Mouse (Mus musculus): ENCODE results near the gene Opcml. TPM values are rescaled to one million over a fixed set of nuclear protein-coding genes. Genes with fewer than 3 reads are reported as not detected.

Opcml gene
- total RNA-seq, 1 experiment: 0.49 TPM

- Histone ChIP-seq H3K4me1 (ENCODE audit: control insufficient read depth in 2 of 2, insufficient read depth in 2 of 2, low read length in 2 of 2, poor library complexity in 1 of 2) (no peaks in the 10 kb centered on the region), H3K4me3 (ENCODE audit: insufficient read depth in 1 of 2, low read depth in 1 of 2, low read length in 2 of 2, poor library complexity in 1 of 2, severe bottlenecking in 1 of 2) (no peak overlapping the region), H3K27ac (ENCODE audit: insufficient read depth, low read depth, low read length, poor library complexity, severe bottlenecking) (no peak overlapping the region), H3K36me3 (ENCODE audit: control insufficient read depth, insufficient read depth, low read length, poor library complexity, severe bottlenecking) (no peaks in the 10 kb centered on the region), H3K9me3 (ENCODE audit: control insufficient read depth, insufficient read depth, low read depth, low read length) (no peaks in the 10 kb centered on the region), H3K9ac (ENCODE audit: insufficient read depth, low read depth, low read length, poor library complexity, severe bottlenecking) (no peak overlapping the region)
- in situ Hi-C loops (cut with MboI; ENCODE audit: low sequenced_read_pairs in 2 of 2, unreplicated experiment in 2 of 2): no loop called here
- no peak for DNase-seq (ENCODE audit: low read depth, low spot score)
- TF ChIP-seq ZC3H11A (IDR thresholded peaks at IDR 0.05; ENCODE audit: borderline replicate concordance, low read depth, low read length) (no peak), HCFC1 (IDR thresholded peaks at IDR 0.05; ENCODE audit: borderline replicate concordance, insufficient read depth, low read length) (no peak), CHD2 (IDR thresholded peaks at IDR 0.05; ENCODE audit: low read depth, low read length) (no peak), ZNF384 (IDR thresholded peaks at IDR 0.05; ENCODE audit: low read depth, low read length) (no peak), MAFK (IDR thresholded peaks at IDR 0.05; ENCODE audit: insufficient read depth, low read depth, low read length) (no peak)
These were observed 709.5 kb downstream of the Opcml start for GRCm38 (mm10) chr9:28499841-28500794.

- no peaks in the 10 kb centered on the region for H3K36me3 ChIP-seq (ENCODE audit: control insufficient read depth, insufficient read depth, low read length, poor library complexity, severe bottlenecking)
- no peak overlapping the region for H3K27ac ChIP-seq (ENCODE audit: insufficient read depth, low read depth, low read length, poor library complexity, severe bottlenecking)
- no peak for TF ChIP-seq CHD2 (IDR thresholded peaks at IDR 0.05; ENCODE audit: low read depth, low read length)
- TF ChIP-seq ZNF384 (IDR thresholded peaks at IDR 0.05; ENCODE audit: low read depth, low read length): no peak
- no peak for DNase-seq (ENCODE audit: low read depth, low spot score)
- in situ Hi-C loops (cut with MboI; ENCODE audit: low sequenced_read_pairs in 2 of 2, unreplicated experiment in 2 of 2): no loop called here
- H3K9me3 ChIP-seq (ENCODE audit: control insufficient read depth, insufficient read depth, low read depth, low read length): no peaks in the 10 kb centered on the region
- no peak overlapping the region for H3K9ac ChIP-seq (ENCODE audit: insufficient read depth, low read depth, low read length, poor library complexity, severe bottlenecking)
- H3K4me3 ChIP-seq (ENCODE audit: insufficient read depth in 1 of 2, low read depth in 1 of 2, low read length in 2 of 2, poor library complexity in 1 of 2, severe bottlenecking in 1 of 2): no peak overlapping the region
- H3K4me1 ChIP-seq (ENCODE audit: control insufficient read depth in 2 of 2, insufficient read depth in 2 of 2, low read length in 2 of 2, poor library complexity in 1 of 2): no peaks in the 10 kb centered on the region
These were observed 723.3 kb downstream of the Opcml start for GRCm38 (mm10) chr9:28513905-28514304.

- no peaks in the 10 kb centered on the region for H3K36me3 ChIP-seq (ENCODE audit: control insufficient read depth, insufficient read depth, low read length, poor library complexity, severe bottlenecking)
- no peak overlapping the region for H3K9ac ChIP-seq (ENCODE audit: insufficient read depth, low read depth, low read length, poor library complexity, severe bottlenecking)
- H3K27ac ChIP-seq (ENCODE audit: insufficient read depth, low read depth, low read length, poor library complexity, severe bottlenecking): no peak overlapping the region
- H3K9me3 ChIP-seq (ENCODE audit: control insufficient read depth, insufficient read depth, low read depth, low read length): no peaks in the 10 kb centered on the region
- H3K4me1 ChIP-seq (ENCODE audit: control insufficient read depth in 2 of 2, insufficient read depth in 2 of 2, low read length in 2 of 2, poor library complexity in 1 of 2): peaks cover 0 to 2% of the 10 kb centered on the region in 2 experiments; a peak in 1 of 4 replicates
- H3K4me3 ChIP-seq (ENCODE audit: insufficient read depth in 1 of 2, low read depth in 1 of 2, low read length in 2 of 2, poor library complexity in 1 of 2, severe bottlenecking in 1 of 2): no peak overlapping the region
- DNase-seq (ENCODE audit: low read depth, low spot score): no peak
- in situ Hi-C loops (cut with MboI; ENCODE audit: low sequenced_read_pairs in 2 of 2, unreplicated experiment in 2 of 2): no loop called here
- TF ChIP-seq ZNF384 (IDR thresholded peaks at IDR 0.05; ENCODE audit: low read depth, low read length): no peak
- TF ChIP-seq MAFK (IDR thresholded peaks at IDR 0.05; ENCODE audit: insufficient read depth, low read depth, low read length): no peak
- no peak for TF ChIP-seq HCFC1 (IDR thresholded peaks at IDR 0.05; ENCODE audit: borderline replicate concordance, insufficient read depth, low read length)
- TF ChIP-seq CHD2 (IDR thresholded peaks at IDR 0.05; ENCODE audit: low read depth, low read length): no peak
- TF ChIP-seq ZC3H11A (IDR thresholded peaks at IDR 0.05; ENCODE audit: borderline replicate concordance, low read depth, low read length): no peak
These were observed 742.6 kb downstream of the Opcml start for GRCm38 (mm10) chr9:28533191-28533590.

GRCm38 (mm10) chr9:28535006-28535405 lies 744.4 kb downstream of the Opcml start:
- no peak overlapping the region for H3K4me3 ChIP-seq (ENCODE audit: insufficient read depth in 1 of 2, low read depth in 1 of 2, low read length in 2 of 2, poor library complexity in 1 of 2, severe bottlenecking in 1 of 2)
- no peak overlapping the region for H3K27ac ChIP-seq (ENCODE audit: insufficient read depth, low read depth, low read length, poor library complexity, severe bottlenecking)
- in situ Hi-C loops (cut with MboI; ENCODE audit: low sequenced_read_pairs in 2 of 2, unreplicated experiment in 2 of 2): no loop called here
- no peak for TF ChIP-seq CHD2 (IDR thresholded peaks at IDR 0.05; ENCODE audit: low read depth, low read length)
- no peak for TF ChIP-seq HCFC1 (IDR thresholded peaks at IDR 0.05; ENCODE audit: borderline replicate concordance, insufficient read depth, low read length)
- TF ChIP-seq MAFK (IDR thresholded peaks at IDR 0.05; ENCODE audit: insufficient read depth, low read depth, low read length): no peak
- no peak for TF ChIP-seq ZC3H11A (IDR thresholded peaks at IDR 0.05; ENCODE audit: borderline replicate concordance, low read depth, low read length)
- no peak for TF ChIP-seq ZNF384 (IDR thresholded peaks at IDR 0.05; ENCODE audit: low read depth, low read length)
- no peak overlapping the region for H3K9ac ChIP-seq (ENCODE audit: insufficient read depth, low read depth, low read length, poor library complexity, severe bottlenecking)
- no peaks in the 10 kb centered on the region for H3K36me3 ChIP-seq (ENCODE audit: control insufficient read depth, insufficient read depth, low read length, poor library complexity, severe bottlenecking)
- DNase-seq (ENCODE audit: low read depth, low spot score): peak; percentile 26
- H3K4me1 ChIP-seq (ENCODE audit: control insufficient read depth in 2 of 2, insufficient read depth in 2 of 2, low read length in 2 of 2, poor library complexity in 1 of 2): peaks cover 0 to 2% of the 10 kb centered on the region in 2 experiments; a peak in 1 of 4 replicates
- no peaks in the 10 kb centered on the region for H3K9me3 ChIP-seq (ENCODE audit: control insufficient read depth, insufficient read depth, low read depth, low read length)
